Mouse (Mus musculus) kidney, adult 18-20 months (tissue): ENCODE data around the gene Zfpl1.
A peak's percentile ranks its signal among the peaks of the same experiment; 100 is the strongest.
"Not testable (repeated sequence)": the region's sequence is repeated elsewhere in the genome, so short reads cannot be mapped to it uniquely, and the experiment has no call there.

Experiments
- DNase-seq: peaks from one replicate; pipeline ENCODE4 v3.0.0; 2021

Zfpl1 gene

DNA sequence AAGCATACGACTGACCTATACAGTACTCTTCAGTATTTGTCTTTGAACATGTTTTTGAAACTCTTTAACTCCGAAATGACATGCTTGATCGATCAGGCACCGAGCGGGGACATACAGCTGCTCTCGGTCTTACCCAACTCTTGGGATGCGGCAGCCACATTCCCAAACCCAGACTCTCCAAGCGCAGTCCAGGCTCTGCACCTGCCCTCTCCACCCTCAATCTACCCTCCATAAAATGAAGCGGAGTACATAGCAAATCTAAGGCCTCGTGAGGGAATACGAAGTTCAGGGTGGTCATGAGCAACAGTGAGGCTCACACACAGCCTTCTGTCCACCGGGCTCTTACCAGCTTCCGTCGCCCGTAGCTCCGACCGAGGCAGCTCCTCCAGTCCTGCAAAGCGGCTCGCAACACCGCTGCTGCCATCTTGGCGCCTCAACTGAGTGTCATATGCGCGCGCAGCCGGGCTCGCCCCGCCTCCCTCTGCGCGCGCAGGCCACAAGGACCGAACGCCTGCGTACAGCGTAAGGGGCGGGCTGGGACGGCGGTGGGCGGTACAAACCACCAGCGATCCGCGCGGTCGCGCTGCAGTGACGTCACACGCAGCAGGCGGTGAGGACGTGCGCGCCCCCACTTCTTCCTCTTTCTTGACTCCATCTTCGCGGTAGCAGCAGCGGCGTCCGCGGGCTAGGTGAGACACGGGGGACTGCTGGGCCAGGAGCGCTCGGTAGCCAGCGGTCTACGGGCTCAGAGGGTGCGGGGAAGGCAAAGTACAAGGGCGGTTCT lies 27.3 kb downstream of the Zfpl1 start, which contains the start of the genes Mrpl49 and Fau:
Gene Mrpl49, minus strand, starts transcription at position 473 of the 784 bp plus-strand sequence.
Gene Fau, plus strand, starts transcription at position 532 of the 784 bp plus-strand sequence.
- DNase-seq: peak; percentile 99

DNA sequence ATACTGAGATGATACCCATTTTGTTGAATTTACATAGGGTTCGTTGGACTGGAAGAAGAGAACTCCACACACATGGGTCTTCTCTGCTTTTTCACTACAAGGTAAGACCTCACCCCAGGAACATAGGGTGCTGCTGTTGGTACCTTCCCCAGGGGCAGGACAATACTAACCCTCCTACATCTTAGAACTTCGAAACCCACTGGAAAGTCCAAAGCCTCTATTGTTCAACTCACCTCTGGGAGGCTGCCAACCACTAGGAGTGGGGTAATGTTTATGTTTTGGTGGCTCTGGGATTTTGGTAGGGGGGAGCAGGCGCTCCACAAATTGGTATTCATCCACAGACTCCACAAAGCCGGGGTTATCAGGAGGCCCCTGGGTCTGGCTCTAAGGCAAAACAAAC lies 28.1 kb downstream of the Zfpl1 start:
- DNase-seq: no peak

DNA sequence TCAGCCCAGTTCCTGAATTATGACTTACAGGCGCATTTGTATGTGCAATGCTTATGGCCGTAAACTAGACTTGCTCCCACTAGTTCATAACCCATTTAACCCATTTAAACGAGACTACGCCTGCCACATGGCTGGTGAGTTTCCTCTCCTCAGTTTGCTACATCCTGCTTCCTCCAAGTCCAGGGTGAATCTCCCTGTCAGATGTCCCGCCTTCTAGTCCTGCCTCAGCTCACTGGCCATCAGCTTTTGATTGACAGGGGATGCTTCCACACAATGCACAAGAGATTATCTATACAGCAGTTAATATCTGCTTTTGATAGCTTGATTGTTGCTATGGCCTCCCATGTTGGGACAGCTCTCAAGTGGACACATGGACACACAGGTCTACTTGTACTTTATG lies 30.5 kb downstream of the Zfpl1 start:
- no peak for DNase-seq

DNA sequence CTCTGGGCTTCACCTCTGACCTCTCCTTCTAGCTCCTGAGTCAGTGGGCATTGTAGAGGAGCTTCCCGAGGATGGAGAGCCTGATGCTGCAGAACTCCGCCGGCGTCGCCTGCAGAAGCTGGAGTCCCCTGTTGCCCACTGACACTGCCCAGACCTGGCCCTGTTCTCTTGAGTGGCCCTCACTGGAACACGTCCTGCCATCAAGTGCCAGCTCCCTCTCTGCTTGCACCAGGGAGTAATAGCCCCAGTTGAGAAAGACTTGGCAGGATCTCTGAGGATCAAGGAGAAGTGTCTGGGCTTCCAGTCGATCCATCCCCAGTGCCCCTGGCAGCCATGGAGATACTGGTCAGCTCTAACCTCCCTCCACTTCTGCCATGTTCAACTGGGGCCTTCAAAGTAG lies 32.2 kb downstream of the Zfpl1 start:
- no peak for DNase-seq

DNA sequence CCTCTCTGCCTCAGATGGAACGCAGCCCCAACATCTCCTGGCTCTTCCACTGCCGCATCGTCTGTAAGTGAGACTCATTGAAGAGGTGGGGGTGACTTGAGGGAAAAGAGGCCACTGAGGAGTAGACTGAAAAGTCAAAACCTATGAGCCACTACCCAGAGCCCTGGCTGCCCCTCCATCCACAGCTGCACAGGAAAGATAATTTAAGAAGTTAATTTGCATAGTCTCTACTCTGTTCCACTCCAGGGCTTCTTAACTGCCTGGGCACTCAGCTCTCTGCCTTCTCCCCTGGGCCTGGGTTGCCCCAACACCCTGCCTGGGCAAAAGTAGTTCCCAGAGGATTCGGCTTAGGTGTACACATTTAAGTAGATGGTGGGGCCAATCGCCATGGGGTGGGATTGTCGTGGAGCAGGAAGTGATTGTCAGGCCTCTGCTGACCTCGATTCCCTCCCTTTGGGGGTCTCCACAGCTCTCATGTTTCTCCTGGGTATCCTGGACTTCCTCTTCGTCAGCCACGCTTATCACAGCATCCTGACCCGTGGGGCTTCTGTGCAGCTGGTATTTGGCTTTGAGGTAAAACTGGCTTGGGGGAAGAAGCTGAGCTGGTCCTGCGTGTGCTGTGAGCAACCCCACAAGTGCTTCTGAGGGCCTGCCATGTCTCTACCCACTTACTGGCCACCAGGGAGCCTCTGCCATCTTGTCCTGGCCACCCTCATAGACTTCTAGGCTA lies 35.9 kb downstream of the Zfpl1 start:
- DNase-seq: no peak

DNA sequence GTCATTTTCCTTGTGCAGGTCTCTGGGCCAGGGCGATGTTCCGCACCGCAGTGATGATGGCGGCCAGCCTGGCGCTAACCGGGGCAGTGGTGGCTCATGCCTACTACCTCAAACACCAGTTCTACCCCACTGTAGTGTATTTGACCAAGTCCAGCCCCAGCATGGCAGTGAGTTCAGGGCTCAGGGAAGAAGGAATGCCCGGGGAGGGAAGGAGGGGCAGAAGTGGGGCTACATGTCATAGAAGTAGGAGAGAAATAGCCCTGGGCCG lies 36.9 kb downstream of the Zfpl1 start:
- DNase-seq: no peak

DNA sequence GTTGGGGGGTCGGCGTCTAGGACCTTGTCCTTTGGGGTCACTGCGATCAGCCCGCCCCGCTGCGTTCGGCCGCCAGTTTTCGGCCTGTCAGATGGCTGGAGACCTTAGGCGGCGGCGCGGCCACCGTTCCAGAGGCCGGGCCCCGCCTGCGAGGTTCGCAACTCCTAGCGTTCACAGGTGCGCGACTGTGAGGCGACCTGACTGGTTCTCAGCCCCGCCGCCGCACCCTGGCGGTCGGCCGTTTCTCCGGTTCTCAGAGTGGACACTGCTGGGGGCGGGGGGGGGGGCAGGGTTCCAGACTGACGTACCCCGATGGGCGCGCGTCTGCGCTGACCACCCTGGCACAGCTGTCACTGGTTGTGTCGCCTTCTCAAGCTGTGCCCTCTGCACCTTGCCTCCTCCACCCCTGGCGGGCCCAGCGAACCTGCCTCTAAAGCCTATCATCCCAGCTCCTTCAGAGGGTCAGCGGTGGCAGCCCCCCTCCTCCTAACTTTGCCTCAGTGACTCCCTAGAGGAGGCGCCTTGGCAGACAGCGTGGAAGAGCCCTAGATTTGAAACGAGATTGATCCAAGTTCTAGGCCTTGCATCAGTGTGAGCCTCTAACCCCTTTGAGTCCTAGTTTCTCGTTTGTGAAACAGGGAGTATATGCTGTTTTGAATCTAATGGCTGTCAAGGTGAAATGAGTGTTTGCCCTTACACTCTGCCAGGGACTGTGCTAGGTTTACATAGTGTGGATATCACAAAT lies 37.4 kb downstream of the Zfpl1 start:
- DNase-seq: no peak

DNA sequence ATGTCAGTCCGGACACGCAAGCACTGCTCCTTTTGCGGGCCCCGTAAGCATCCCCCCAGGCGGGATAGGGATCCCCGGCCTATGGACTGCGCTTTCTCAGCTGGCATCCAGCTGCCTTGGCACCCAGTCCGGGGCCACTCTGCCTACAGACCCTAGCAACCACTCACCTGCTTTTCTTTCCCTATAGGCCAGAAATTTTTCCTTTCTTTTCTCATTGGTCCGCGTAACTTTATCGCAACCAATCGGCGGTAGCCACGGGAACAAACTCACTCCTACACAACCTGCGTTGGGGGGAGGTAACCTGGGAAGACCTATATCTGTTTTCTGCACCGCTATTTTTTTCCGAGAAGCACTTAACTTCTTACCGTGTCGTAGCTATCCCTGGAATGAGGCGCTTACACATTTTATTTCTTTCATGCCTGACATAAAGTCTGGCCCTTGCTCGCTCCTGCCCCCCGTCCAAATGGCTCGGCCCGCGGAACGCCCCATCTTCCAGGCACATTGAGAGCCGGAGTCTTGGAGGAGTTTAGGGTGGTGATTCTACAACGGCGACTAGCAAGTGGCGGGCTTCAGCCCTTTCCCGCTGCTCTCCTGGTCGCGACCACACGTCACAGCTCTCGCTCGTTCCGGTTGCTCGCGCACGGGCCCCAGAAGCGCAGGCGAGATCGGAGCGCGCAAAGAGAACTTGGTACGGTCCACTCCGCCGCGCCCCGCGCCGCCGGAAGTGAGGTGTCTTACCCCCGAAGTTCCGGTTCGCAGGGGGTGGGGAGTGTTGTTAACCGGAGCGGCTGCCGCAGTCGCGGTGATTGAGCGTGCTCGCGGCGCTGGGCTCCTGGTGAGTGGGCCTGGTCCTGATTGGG lies 38.2 kb downstream of the Zfpl1 start, which contains the start of gene Syvn1:
Gene Syvn1, plus strand, starts transcription at position 283 of the 860 bp plus-strand sequence.
- peak; percentile 94 for DNase-seq

DNA sequence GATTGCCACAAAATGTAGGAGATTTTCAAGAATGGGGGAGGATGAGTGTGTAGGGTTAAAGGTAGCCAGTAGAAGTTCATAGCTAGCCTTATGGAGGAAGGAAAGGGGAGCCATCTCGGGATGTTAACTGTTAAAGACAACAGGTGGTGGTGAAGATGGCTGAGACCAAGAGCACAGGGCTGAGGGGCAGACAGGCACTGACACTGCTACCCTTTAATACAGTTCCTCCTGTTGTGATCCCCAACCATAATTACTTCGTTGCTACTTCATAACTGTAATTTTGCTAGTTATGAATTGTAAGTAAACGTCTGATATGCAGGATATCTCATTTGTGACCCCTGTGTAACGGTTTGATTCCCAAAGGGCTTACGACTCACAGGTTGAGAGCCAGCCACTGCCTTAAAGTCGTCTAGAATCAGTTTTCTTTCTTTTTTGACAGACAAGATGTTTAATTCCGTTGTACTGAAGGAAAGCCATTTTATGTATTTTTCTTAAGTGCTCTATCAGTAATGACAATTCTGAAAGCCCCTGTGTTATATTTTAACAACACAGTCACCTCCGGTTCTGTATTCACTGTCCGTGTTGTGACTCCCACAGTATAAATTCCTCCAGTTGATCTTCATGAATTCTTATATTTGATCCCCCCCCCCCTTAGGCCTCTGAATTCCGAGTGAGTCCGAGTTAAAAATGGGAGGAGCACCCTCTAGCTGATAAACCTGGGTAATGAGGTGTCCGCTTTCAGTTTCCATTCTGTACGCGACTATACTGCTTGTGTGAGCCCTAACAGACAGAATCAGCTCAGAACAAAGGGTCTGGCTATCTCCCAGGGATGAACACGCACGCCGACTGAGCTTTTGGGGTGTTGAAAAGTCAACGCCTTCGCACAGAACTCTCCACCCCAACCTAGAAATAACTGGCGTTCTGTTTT lies 39.1 kb downstream of the Zfpl1 start:
- no peak for DNase-seq

DNA sequence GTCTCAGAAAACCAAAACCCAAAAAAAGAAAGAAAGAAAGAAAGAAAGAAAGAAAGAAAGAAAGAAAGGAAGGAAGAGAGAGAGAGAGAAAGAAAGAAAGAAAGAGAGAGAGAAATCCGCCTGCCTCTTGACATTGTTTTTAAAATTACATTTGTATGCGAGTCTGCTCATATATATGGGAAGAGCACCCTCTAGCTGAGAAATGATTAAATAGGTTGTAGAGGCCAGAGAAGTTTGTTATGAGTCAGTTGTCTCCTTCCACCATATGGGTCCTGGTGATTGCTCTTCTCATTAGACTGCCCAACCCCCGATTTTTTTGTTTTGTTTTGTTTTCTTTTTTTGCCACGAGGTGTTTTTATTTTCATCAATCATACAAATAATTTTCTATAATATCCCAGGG lies 40.7 kb downstream of the Zfpl1 start:
- DNase-seq: not testable (repeated sequence)

DNA sequence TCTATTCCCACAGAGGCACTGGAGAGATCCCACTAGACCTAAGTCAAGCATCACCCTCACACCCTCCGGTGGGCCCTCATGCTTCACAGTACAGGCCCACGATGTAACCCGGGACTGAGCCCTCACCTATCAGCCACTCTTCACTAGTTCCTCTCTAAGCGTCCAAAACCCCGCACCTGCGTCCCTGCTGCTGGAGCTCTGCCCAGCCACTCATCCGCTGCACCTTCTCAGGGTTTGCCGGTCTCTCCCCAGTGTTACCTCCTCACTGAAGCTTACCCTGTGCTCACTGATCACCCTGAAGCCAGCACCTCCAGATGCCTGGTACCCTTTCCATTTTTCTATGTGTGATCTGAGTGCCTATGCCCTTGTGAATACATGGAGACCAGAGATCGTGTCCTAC lies 42.5 kb downstream of the Zfpl1 start:
- DNase-seq: no peak

DNA sequence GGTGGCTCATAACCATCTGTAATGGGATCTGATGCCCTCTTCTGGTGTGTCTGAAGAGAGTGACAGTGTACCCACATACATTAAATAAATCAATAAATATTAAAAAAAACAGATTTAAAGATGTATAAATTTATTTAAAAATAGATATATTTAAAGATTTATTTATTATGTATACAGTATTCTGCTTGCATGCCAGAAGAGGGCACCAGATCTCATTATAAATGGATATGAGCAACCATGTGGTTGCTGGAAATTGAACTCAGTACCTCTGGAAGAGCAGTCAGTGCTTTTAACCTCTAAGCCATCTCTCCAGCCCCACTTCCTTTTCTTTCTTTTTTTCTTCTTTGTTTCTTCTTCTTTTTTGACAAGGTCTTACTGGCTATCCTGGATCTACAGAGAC lies 44.8 kb downstream of the Zfpl1 start:
- DNase-seq: no peak

DNA sequence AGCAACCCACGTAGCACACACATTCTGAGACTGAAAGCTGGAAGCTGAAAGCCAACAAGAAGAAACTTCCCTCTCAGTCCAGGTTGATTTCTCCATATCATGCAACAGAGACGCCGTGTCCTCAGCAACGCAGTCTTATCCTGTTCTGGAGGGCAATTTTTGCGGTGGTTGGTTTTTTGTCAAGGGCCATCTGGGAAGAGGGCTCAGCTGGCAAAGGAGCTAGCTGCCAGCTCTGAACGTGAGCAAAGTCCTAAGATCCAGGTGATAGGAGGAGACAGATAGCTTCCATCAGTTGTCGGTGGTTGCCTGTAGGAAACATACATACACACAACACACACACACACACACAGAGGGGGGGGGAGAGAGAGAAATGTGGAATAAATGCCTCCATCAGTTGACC lies 46.4 kb downstream of the Zfpl1 start:
- no peak for DNase-seq

DNA sequence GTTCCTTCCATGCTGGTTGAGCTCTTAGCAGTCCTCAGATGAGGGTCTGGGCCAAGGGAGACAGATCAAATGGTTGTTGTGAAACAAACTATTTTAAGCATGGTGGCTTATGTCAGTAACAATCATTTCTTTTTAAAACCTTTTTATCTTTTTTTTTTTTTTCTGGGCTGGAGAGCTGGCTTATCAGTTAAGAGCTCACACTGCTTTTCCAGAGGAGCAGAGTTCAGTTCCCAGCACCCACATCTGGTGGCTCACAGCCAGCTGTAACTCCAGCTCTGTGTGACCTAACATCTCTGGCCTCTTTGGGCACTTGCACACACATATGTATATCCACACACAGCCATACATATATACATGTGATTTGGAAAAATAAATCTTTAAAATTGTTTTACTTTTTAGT lies 47.1 kb downstream of the Zfpl1 start:
- no peak for DNase-seq

DNA sequence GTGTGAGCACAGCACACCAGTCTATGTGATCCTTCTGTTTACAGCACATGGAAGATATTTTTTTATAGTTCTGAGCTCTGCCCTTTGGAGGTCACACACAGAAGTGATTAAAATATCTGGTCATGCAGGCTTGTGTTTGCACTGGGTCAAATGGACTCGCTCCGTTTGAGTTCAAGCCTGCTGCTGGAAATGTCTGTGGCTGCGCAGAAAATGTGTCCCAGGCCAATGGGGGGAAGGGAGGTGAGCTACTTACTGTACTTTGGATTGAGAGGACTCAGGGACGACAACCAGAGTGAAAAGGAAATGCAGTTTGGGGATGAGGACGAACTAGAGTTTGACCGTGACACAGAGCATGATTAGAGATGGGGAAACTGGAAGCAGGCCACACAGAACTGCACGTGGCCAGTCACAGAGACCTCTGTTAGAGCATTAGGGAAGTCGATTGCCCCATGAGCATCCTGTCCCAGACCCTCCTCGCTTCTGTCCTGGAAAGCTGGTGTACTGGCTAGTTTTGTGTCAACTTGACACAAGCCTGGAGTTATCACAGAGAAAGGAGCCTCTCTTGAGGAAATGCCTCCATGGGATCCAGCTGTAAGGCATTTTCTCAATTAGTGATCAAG lies 48.7 kb downstream of the Zfpl1 start:
- no peak for DNase-seq
